Mouse (Mus musculus): ENCODE results near the gene Fkbp9. TPM values are rescaled to one million over a fixed set of nuclear protein-coding genes. Genes with fewer than 3 reads are reported as not detected.

The Fkbp9 gene
- total RNA-seq, 1 experiment, result 204 TPM

DNA sequence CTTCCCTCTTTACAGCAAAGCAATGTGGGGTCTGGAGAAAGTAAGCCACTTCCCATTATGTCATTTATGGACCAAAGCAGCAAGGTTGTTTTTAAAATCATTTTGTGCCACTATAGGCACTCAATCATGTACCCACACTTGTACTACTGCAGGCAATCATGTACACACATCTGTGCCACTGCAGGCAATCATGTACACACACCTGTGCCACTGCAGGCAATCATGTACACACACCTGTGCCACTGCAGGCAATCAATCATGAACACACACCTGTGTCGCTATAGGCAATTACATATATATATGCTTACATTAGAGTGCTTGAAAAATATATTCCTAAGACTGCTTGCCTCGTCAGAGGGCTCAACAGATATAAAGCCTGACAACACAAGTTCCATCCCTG is 73.1 kb downstream of the Fkbp9 start:
- H3K36me3 ChIP-seq (ENCODE audit: control insufficient read depth, insufficient read depth, low read length, poor library complexity, severe bottlenecking), result no peaks in the 10 kb centered on the region
- no peaks in the 10 kb centered on the region for H3K4me1 ChIP-seq (ENCODE audit: control insufficient read depth in 2 of 2, insufficient read depth in 2 of 2, low read length in 2 of 2, poor library complexity in 1 of 2)
- in situ Hi-C loops (cut with MboI; ENCODE audit: low sequenced_read_pairs in 2 of 2, unreplicated experiment in 2 of 2), result loop anchor here in 1 of 2 experiments (10.0 kb wide), 1 partner anchor 100 kb away; no protein-coding TSS in a partner anchor
- H3K4me3 ChIP-seq (ENCODE audit: insufficient read depth in 1 of 2, low read depth in 1 of 2, low read length in 2 of 2, poor library complexity in 1 of 2, severe bottlenecking in 1 of 2), result no peak overlapping the region
- H3K9ac ChIP-seq (ENCODE audit: insufficient read depth, low read depth, low read length, poor library complexity, severe bottlenecking), result no peak overlapping the region
- no peaks in the 10 kb centered on the region for H3K9me3 ChIP-seq (ENCODE audit: control insufficient read depth, insufficient read depth, low read depth, low read length)
- no peak for DNase-seq (ENCODE audit: low read depth, low spot score)
- TF ChIP-seq ZNF384 (IDR thresholded peaks at IDR 0.05; ENCODE audit: low read depth, low read length) (no peak), MAFK (IDR thresholded peaks at IDR 0.05; ENCODE audit: insufficient read depth, low read depth, low read length) (no peak), ZC3H11A (IDR thresholded peaks at IDR 0.05; ENCODE audit: borderline replicate concordance, low read depth, low read length) (no peak), HCFC1 (IDR thresholded peaks at IDR 0.05; ENCODE audit: borderline replicate concordance, insufficient read depth, low read length) (no peak), CHD2 (IDR thresholded peaks at IDR 0.05; ENCODE audit: low read depth, low read length) (no peak)
- H3K27ac ChIP-seq (ENCODE audit: insufficient read depth, low read depth, low read length, poor library complexity, severe bottlenecking), result no peak overlapping the region

DNA sequence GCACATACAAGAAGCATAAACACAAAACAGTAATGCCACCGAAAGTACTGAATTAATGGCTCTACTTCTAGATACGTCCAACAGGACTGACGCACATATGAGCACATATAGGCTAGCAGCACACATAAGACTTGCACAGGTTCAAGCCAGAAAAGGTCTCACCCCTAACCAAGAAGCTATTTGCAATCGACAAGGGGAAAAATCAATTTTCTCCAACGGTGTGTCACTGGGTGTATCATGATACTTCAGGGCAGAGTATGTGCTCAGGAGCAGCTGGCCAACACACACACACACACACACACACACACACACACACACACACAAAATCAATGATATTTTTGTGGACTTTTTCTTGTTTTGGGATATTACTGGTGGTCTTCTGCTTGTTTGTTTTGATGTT is 73.6 kb downstream of the Fkbp9 start:
- no peak for TF ChIP-seq ZC3H11A (IDR thresholded peaks at IDR 0.05; ENCODE audit: borderline replicate concordance, low read depth, low read length)
- no peak for TF ChIP-seq HCFC1 (IDR thresholded peaks at IDR 0.05; ENCODE audit: borderline replicate concordance, insufficient read depth, low read length)
- no peak for TF ChIP-seq MAFK (IDR thresholded peaks at IDR 0.05; ENCODE audit: insufficient read depth, low read depth, low read length)
- TF ChIP-seq ZNF384 (IDR thresholded peaks at IDR 0.05; ENCODE audit: low read depth, low read length), result no peak
- H3K4me1 ChIP-seq (ENCODE audit: control insufficient read depth in 2 of 2, insufficient read depth in 2 of 2, low read length in 2 of 2, poor library complexity in 1 of 2), result no peaks in the 10 kb centered on the region
- no peaks in the 10 kb centered on the region for H3K36me3 ChIP-seq (ENCODE audit: control insufficient read depth, insufficient read depth, low read length, poor library complexity, severe bottlenecking)
- in situ Hi-C loops (cut with MboI; ENCODE audit: low sequenced_read_pairs in 2 of 2, unreplicated experiment in 2 of 2), result loop anchor here in 1 of 2 experiments (10.0 kb wide), 1 partner anchor 101 kb away; no protein-coding TSS in a partner anchor
- no peak for DNase-seq (ENCODE audit: low read depth, low spot score)
- no peak overlapping the region for H3K9ac ChIP-seq (ENCODE audit: insufficient read depth, low read depth, low read length, poor library complexity, severe bottlenecking)
- no peak overlapping the region for H3K27ac ChIP-seq (ENCODE audit: insufficient read depth, low read depth, low read length, poor library complexity, severe bottlenecking)
- no peak overlapping the region for H3K4me3 ChIP-seq (ENCODE audit: insufficient read depth in 1 of 2, low read depth in 1 of 2, low read length in 2 of 2, poor library complexity in 1 of 2, severe bottlenecking in 1 of 2)
- H3K9me3 ChIP-seq (ENCODE audit: control insufficient read depth, insufficient read depth, low read depth, low read length), result no peaks in the 10 kb centered on the region

DNA sequence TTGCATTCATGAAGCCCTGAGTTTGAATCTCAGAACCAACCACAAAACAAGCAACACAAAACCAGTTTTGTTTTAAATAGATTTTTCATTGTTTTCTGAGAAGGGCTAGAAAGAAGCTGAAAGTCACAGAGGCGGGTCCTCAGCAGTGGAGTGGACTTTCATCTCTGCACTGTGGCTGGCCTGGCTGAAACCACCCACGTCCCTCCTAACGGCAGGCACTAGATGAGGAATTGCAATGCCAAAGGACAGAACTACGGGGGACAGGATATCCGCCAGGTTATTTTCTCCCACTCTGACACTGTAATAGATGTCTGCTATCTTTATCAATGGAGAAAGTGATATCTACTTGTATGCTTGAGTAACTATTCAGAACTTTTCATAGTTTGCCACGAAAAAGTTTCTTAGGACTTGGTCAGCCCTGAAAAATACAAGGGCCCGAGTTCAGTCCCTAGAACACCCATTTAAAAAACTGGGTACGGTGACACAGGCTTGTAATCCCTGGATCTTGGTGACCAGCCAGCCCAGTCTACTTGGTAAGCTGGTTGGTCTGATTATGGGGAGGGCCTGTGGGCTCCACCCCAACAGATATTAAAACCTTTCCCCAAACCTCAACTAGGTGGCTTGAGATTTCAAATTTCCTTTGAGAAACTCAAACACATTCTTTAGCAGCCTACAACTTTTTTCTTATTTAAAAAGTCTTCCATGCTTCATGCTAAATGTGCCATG is 74.4 kb downstream of the Fkbp9 start:
- TF ChIP-seq MAFK (IDR thresholded peaks at IDR 0.05; ENCODE audit: insufficient read depth, low read depth, low read length), result no peak
- TF ChIP-seq HCFC1 (IDR thresholded peaks at IDR 0.05; ENCODE audit: borderline replicate concordance, insufficient read depth, low read length), result no peak
- no peak for TF ChIP-seq ZC3H11A (IDR thresholded peaks at IDR 0.05; ENCODE audit: borderline replicate concordance, low read depth, low read length)
- TF ChIP-seq CHD2 (IDR thresholded peaks at IDR 0.05; ENCODE audit: low read depth, low read length), result no peak
- TF ChIP-seq ZNF384 (IDR thresholded peaks at IDR 0.05; ENCODE audit: low read depth, low read length), result no peak
- H3K9me3 ChIP-seq (ENCODE audit: control insufficient read depth, insufficient read depth, low read depth, low read length), result no peaks in the 10 kb centered on the region
- in situ Hi-C loops (cut with MboI; ENCODE audit: low sequenced_read_pairs in 2 of 2, unreplicated experiment in 2 of 2), result loop anchor here in 1 of 2 experiments (10.0 kb wide), 1 partner anchor 101 kb away; no protein-coding TSS in a partner anchor
- no peak for DNase-seq (ENCODE audit: low read depth, low spot score)
- H3K4me3 ChIP-seq (ENCODE audit: insufficient read depth in 1 of 2, low read depth in 1 of 2, low read length in 2 of 2, poor library complexity in 1 of 2, severe bottlenecking in 1 of 2), result no peak overlapping the region
- no peak overlapping the region for H3K9ac ChIP-seq (ENCODE audit: insufficient read depth, low read depth, low read length, poor library complexity, severe bottlenecking)
- H3K27ac ChIP-seq (ENCODE audit: insufficient read depth, low read depth, low read length, poor library complexity, severe bottlenecking), result no peak overlapping the region
- no peaks in the 10 kb centered on the region for H3K4me1 ChIP-seq (ENCODE audit: control insufficient read depth in 2 of 2, insufficient read depth in 2 of 2, low read length in 2 of 2, poor library complexity in 1 of 2)
- H3K36me3 ChIP-seq (ENCODE audit: control insufficient read depth, insufficient read depth, low read length, poor library complexity, severe bottlenecking), result no peaks in the 10 kb centered on the region

DNA sequence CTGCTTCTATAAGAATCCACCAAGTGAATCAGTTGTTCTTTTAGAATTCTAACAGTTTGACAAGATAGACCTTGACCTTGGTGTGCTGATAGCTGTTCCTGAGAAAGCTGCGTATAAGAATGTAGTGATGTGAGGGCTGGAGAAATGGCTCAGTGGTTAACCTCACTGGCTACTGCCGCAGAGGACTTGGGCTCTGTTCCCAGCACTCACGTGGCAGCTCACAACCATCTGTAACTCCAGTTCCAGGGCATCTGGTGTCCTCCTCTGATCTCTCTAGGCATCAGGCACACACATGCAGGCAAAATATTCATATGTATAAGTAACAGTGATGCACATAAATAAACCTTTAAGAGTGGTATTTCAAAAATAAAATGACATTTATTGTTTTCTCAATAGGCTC is 76.1 kb downstream of the Fkbp9 start:
- H3K9me3 ChIP-seq (ENCODE audit: control insufficient read depth, insufficient read depth, low read depth, low read length), result no peaks in the 10 kb centered on the region
- no peaks in the 10 kb centered on the region for H3K36me3 ChIP-seq (ENCODE audit: control insufficient read depth, insufficient read depth, low read length, poor library complexity, severe bottlenecking)
- H3K27ac ChIP-seq (ENCODE audit: insufficient read depth, low read depth, low read length, poor library complexity, severe bottlenecking), result no peak overlapping the region
- H3K4me3 ChIP-seq (ENCODE audit: insufficient read depth in 1 of 2, low read depth in 1 of 2, low read length in 2 of 2, poor library complexity in 1 of 2, severe bottlenecking in 1 of 2), result no peak overlapping the region
- no peaks in the 10 kb centered on the region for H3K4me1 ChIP-seq (ENCODE audit: control insufficient read depth in 2 of 2, insufficient read depth in 2 of 2, low read length in 2 of 2, poor library complexity in 1 of 2)
- in situ Hi-C loops (cut with MboI; ENCODE audit: low sequenced_read_pairs in 2 of 2, unreplicated experiment in 2 of 2), result loop anchor here in 1 of 2 experiments (10.0 kb wide), 1 partner anchor 103 kb away; no protein-coding TSS in a partner anchor
- TF ChIP-seq ZC3H11A (IDR thresholded peaks at IDR 0.05; ENCODE audit: borderline replicate concordance, low read depth, low read length), result no peak
- TF ChIP-seq HCFC1 (IDR thresholded peaks at IDR 0.05; ENCODE audit: borderline replicate concordance, insufficient read depth, low read length), result no peak
- no peak for TF ChIP-seq MAFK (IDR thresholded peaks at IDR 0.05; ENCODE audit: insufficient read depth, low read depth, low read length)
- TF ChIP-seq CHD2 (IDR thresholded peaks at IDR 0.05; ENCODE audit: low read depth, low read length), result no peak
- TF ChIP-seq ZNF384 (IDR thresholded peaks at IDR 0.05; ENCODE audit: low read depth, low read length), result no peak
- no peak for DNase-seq (ENCODE audit: low read depth, low spot score)
- no peak overlapping the region for H3K9ac ChIP-seq (ENCODE audit: insufficient read depth, low read depth, low read length, poor library complexity, severe bottlenecking)

Data from ES-E14 (cell line).